Mouse (Mus musculus) limb, embryonic 14.5 days (tissue): ENCODE results near the gene Mgat4b. TPM values are rescaled to one million over a fixed set of nuclear protein-coding genes. Genes with fewer than 3 reads are reported as not detected.

Experiments used
- ATAC-seq: fragments of 200-750 bp; cut with Nextera tagmentation; 2 replicates; pipeline ENCODE4 v1.8.0; 2017; ENCODE audit warnings: low read depth, moderate number of reproducible peaks, moderate TSS enrichment; ENCODE audit not compliant: low FRiP score
- DNase-seq: peaks from one replicate; pipeline ENCODE4 v3.0.0-alpha.2; 2015; ENCODE audit warnings: low spot score
- H3K27ac ChIP-seq: fragments of 300-500 bp; sonication (generic); replicated peaks from 2 replicates; pipeline ENCODE4 v1.5.1; 2014; ENCODE audit warnings: low read depth, mild to moderate bottlenecking, low read length, moderate library complexity, mixed read lengths
- H3K27me3 ChIP-seq: fragments of 300-500 bp; sonication (generic); 2 replicates; pipeline ENCODE4 v1.6.1; 2014; ENCODE audit warnings: low read length, mixed read lengths; ENCODE audit not compliant: control insufficient read depth, insufficient read depth
- H3K36me3 ChIP-seq: fragments of 300-500 bp; sonication (generic); 2 replicates; pipeline ENCODE4 v1.6.1; 2014; ENCODE audit warnings: mild to moderate bottlenecking, low read length, moderate library complexity, mixed read lengths; ENCODE audit not compliant: control insufficient read depth, insufficient read depth
- H3K4me1 ChIP-seq: fragments of 300-500 bp; sonication (generic); 2 replicates; pipeline ENCODE4 v1.6.1; 2014; ENCODE audit warnings: antibody characterized with exemption, low read length, mixed read lengths; ENCODE audit not compliant: control insufficient read depth, insufficient read depth
- H3K4me2 ChIP-seq: fragments of 300-500 bp; sonication (generic); replicated peaks from 2 replicates; pipeline ENCODE4 v1.6.1; 2014; ENCODE audit warnings: low read depth, mild to moderate bottlenecking, low read length, moderate library complexity; ENCODE audit not compliant: severe bottlenecking
- H3K4me3 ChIP-seq: fragments of 300-500 bp; sonication (generic); replicated peaks from 2 replicates; pipeline ENCODE4 v1.5.1; 2014; ENCODE audit warnings: low read length
- H3K9ac ChIP-seq: fragments of 300-500 bp; sonication (generic); 2 replicates; pipeline ENCODE4 v1.6.1; 2014; ENCODE audit warnings: mild to moderate bottlenecking, low read depth, low read length, moderate library complexity; ENCODE audit not compliant: severe bottlenecking
- H3K9me3 ChIP-seq: fragments of 300-500 bp; sonication (generic); 2 replicates; pipeline ENCODE4 v1.6.1; 2016; ENCODE audit warnings: low read length; ENCODE audit not compliant: control insufficient read depth
- POLR2A ChIP-seq: fragments of 200-500 bp; IDR thresholded peaks from 2 replicates; pipeline ENCODE4 v1.8.0; 2012; ENCODE audit warnings: inconsistent platforms, mild to moderate bottlenecking, moderate library complexity, borderline replicate concordance; ENCODE audit not compliant: insufficient read depth, insufficient read length; ENCODE audit errors: extremely low read depth
- WGBS: fragments of 180-500 bp; shearing (Covaris S2); extraction: QIAGEN DNeasy Blood & Tissue Kit; methylation state at CpG from one replicate; pipeline ENCODE4 v1.1.7; 2014; 5-methylcytosine and 5-hydroxymethylcytosine counted together
- polyA plus RNA-seq, 2 experiments: library from polyadenylated mRNA; depleted of rRNA in 1 of 2; stranded (reverse) in 1 of 2; unstranded in 1 of 2; fragments of >200 nt; fragmentation: Nextera tagmentation in 1 of 2; extraction: Ambion mirVana in 1 of 2; gene quantifications; 2 replicates each; pipeline versions ENCODE4 v1.2.1 to v1.2.3; 2012 to 2014

Gene Mgat4b
- polyA plus RNA-seq, 2 experiments, result 21.1 to 34.5 TPM

DNA sequence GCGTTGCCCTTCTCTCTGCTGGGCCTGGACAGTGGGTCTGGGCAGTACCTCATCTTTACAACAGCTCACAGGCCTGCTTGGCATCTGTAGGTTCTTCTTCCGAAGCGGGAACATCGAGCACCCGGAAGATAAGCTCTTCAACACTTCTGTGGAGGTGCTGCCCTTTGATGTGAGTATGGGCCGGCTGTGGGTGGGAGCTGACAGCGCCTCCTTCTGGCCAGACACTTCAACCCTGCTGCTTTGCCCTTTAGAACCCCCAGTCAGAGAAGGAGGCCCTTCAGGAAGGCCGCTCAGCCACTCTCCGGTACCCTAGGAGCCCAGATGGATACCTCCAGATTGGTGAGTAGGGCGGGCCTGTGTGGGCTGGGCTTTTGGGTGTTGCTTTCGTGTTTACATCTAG lies 23.3 kb downstream of the Mgat4b start:
- Histone ChIP-seq H3K9ac (no peak overlapping the region), H3K27ac (no peak overlapping the region), H3K27me3 (peaks cover 16% of the 10 kb centered on the region), H3K4me3 (no peak overlapping the region), H3K36me3 (peaks cover 45% of the 10 kb centered on the region), H3K4me1 (peaks cover 10% of the 10 kb centered on the region), H3K9me3 (no peaks in the 10 kb centered on the region), H3K4me2 (no peak overlapping the region)
- ATAC-seq, result no peak
- no peak for DNase-seq
- TF ChIP-seq POLR2A, result no peak
- WGBS, result 86% methylated on average over 11 of the region's 11 CpGs

DNA sequence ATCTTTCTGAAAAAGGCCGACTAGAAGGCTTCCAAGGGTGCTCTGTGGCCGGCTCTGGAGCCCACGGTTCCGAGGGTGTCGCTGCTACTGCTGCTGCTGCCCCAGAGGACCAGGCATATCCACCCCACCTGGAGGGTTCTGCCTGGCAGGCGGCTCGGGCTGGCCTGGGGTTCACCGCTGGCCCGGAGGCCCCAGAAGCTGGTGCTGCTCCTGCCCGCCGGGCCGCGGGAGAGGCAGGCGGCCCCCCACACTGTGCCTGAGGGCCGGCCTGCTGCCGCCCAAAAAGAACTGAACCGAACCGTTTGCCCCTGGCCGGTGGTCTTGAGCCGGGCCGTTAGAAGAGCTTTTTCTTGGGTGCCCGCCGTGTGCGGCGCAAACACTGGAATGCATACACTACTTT lies 23.9 kb downstream of the Mgat4b start:
- Histone ChIP-seq H3K9me3 (no peaks in the 10 kb centered on the region), H3K9ac (no peak overlapping the region), H3K27ac (no peak overlapping the region), H3K4me2 (no peak overlapping the region), H3K27me3 (peaks cover 16% of the 10 kb centered on the region), H3K4me3 (no peak overlapping the region), H3K36me3 (peaks cover 45% of the 10 kb centered on the region), H3K4me1 (peaks cover 10% of the 10 kb centered on the region)
- WGBS, result 93% methylated on average over 25 of the region's 25 CpGs
- TF ChIP-seq POLR2A, result no peak
- DNase-seq (no peak), ATAC-seq (no peak)

DNA sequence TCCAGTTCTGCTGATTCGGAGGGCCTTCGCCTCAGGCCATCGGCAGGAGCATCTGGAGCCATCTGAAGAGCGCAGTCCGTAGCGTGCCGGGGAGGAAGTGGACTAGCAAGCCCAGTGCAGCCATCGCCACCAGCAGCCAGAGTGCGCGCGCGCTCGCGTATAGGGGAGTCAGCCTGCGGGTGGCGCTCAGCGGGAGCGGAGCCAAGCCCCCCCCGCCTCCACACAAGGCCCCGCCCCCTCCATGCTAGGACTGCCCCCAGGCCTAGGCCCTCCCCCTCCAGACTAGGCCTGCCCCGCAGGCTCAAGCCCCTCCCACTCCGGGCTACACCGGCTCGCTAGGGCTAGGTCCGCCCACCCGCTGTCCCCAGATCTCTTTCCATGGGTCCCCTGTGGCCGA lies 25.8 kb downstream of the Mgat4b start:
- Histone ChIP-seq H3K4me2 (peak overlapping the region; percentile 95), H3K27ac (no peak overlapping the region), H3K9me3 (no peaks in the 10 kb centered on the region), H3K9ac (peak overlapping the region; percentile 64), H3K27me3 (peaks cover 16% of the 10 kb centered on the region), H3K36me3 (peaks cover 37% of the 10 kb centered on the region), H3K4me3 (peak overlapping the region; percentile 62), H3K4me1 (peaks cover 5% of the 10 kb centered on the region)
- no peak for TF ChIP-seq POLR2A
- 1% methylated on average over 20 of the region's 27 CpGs for WGBS
- DNase-seq (peak; percentile 88), ATAC-seq (peak; percentile 89)

DNA sequence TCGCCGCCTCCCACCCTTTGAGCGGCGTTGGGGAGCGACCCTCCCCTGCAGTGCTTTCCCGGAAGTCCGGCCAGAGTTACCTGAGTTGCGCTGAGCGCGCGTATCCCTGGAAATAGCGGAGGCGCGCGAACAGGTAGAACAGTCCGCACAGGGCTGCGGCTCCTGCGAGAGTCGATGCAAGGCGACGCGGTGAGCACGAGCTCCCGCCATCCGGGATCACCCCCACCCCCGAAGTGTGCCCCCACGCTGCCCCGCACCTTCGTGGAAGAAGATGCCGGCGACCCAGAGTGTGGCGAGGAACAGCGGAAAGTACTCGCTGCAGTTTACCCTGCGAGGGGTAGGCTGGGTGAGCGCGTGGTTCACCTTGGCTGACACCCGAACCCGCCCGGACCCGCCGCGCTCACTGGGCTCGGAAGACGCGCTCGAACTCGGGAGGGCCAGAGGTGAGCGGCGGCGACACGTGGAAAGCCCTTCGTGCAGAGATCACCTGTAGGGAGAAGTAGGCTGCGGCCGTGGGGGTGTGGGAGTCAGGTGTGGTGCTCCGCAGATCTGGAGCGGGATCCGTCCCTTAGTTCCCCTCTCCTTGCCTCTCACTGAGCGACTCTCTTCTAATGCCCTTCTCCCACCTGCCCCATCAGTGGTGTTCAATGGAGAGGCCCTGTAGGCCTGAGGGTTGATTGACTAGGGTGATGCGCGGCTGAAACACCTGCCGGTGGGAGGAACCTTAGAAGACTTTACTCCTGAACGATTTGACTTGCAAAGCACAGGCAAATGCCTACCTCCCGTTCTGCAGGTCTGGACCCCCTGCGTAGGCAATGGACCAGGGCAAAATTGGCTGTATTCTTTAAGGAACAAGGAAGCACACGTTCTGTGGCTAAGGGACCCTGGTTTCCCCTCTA lies 26.5 kb downstream of the Mgat4b start:
- H3K9me3 ChIP-seq, result no peaks in the 10 kb centered on the region
- peaks cover 5% of the 10 kb centered on the region for H3K4me1 ChIP-seq

DNA sequence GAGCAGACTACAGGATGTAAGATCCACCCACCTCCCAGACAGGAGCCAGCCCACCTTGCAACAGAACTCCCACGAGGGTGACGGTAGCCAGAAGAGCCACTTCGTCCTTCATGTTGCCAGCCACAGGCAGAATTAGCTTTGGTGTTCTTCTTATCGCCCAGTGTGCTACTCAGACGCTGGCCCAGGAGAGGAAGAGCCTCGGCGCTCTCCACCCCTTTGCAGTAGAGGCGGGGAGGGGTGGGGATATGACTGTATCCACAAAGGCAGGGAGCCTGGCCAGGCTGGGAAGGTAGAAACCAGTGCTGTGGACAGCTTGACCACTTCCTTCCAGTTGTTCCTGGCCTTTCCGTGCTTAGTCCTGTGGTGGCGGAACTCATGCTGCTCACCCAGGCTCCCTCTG lies 27.6 kb downstream of the Mgat4b start, which contains the start of gene Ltc4s:
Ltc4s (minus strand) TSS at position 293 of the 400 bp plus-strand sequence.
- 46% methylated on average over 10 of the region's 10 CpGs for WGBS
- peaks cover 16% of the 10 kb centered on the region for H3K27me3 ChIP-seq
- peak within 1 kb of the TSS; percentile 95 for H3K4me2 ChIP-seq
- H3K27ac ChIP-seq, result no peak within 1 kb of the TSS
- TF ChIP-seq POLR2A, result no peak
- H3K9me3 ChIP-seq, result no peaks in the 10 kb centered on the region
- peaks cover 19% of the 10 kb centered on the region for H3K36me3 ChIP-seq
- DNase-seq, result no peak
- H3K4me1 ChIP-seq, result peaks cover 5% of the 10 kb centered on the region
- no peak within 1 kb of the TSS for H3K9ac ChIP-seq
- peak within 1 kb of the TSS; percentile 62 for H3K4me3 ChIP-seq
- ATAC-seq, result no peak

More for the DNA sequence above, 26.5 kb downstream of the Mgat4b start:
- TF ChIP-seq POLR2A, result no peak
- Histone ChIP-seq H3K36me3 (peaks cover 31% of the 10 kb centered on the region), H3K27ac (no peak overlapping the region), H3K9ac (peak overlapping the region; percentile 64), H3K4me2 (peak overlapping the region; percentile 95), H3K27me3 (peaks cover 16% of the 10 kb centered on the region), H3K4me3 (peak overlapping the region; percentile 62)
- ATAC-seq (peak; percentile 45), DNase-seq (no peak)
- WGBS, result 2% methylated on average over 55 of the region's 66 CpGs
